Mouse (Mus musculus): ENCODE measurements around the gene Fzd9.
"Not testable (repeated sequence)": the region's sequence is repeated elsewhere in the genome, so short reads cannot be mapped to it uniquely, and the experiment has no call there.

Fzd9 gene

GRCm38 (mm10) chr5:135248956-135249676 lies 1.9 kb downstream of the Fzd9 start:
- DNase-seq (ENCODE audit: low read depth, low spot score): no peak

- no peak for DNase-seq (ENCODE audit: low read depth, low spot score)
Measured at GRCm38 (mm10) chr5:135247337-135247736, 3.7 kb downstream of the Fzd9 start.

GRCm38 (mm10) chr5:135246531-135246930 lies 4.5 kb downstream of the Fzd9 start:
- no peak for DNase-seq (ENCODE audit: low read depth, low spot score)

GRCm38 (mm10) chr5:135243166-135243565 lies 7.9 kb downstream of the Fzd9 start:
- DNase-seq (ENCODE audit: low read depth, low spot score): no peak

GRCm38 (mm10) chr5:135242608-135243007 lies 8.4 kb downstream of the Fzd9 start:
- no peak for DNase-seq (ENCODE audit: low read depth, low spot score)

- DNase-seq (ENCODE audit: low read depth, low spot score): no peak
Measured at GRCm38 (mm10) chr5:135242136-135242535, 8.9 kb downstream of the Fzd9 start.

- DNase-seq (ENCODE audit: low read depth, low spot score): no peak
Measured at GRCm38 (mm10) chr5:135241474-135241873, 9.6 kb downstream of the Fzd9 start.

- no peak for DNase-seq (ENCODE audit: low read depth, low spot score)
Measured at GRCm38 (mm10) chr5:135238832-135239231, 12.2 kb downstream of the Fzd9 start.

GRCm38 (mm10) chr5:135236571-135236970 lies 14.5 kb downstream of the Fzd9 start:
- no peak for DNase-seq (ENCODE audit: low read depth, low spot score)

GRCm38 (mm10) chr5:135233166-135233920 lies 17.7 kb downstream of the Fzd9 start:
- DNase-seq (ENCODE audit: low read depth, low spot score): no peak

- DNase-seq (ENCODE audit: low read depth, low spot score): no peak
Measured at GRCm38 (mm10) chr5:135230186-135230585, 20.8 kb downstream of the Fzd9 start.

GRCm38 (mm10) chr5:135225879-135226278 lies 25.2 kb downstream of the Fzd9 start:
- DNase-seq (ENCODE audit: low read depth, low spot score): not testable (repeated sequence)

GRCm38 (mm10) chr5:135224169-135224568 lies 26.9 kb downstream of the Fzd9 start:
- DNase-seq (ENCODE audit: low read depth, low spot score): no peak

GRCm38 (mm10) chr5:135222066-135222465 lies 29.0 kb downstream of the Fzd9 start:
- DNase-seq (ENCODE audit: low read depth, low spot score): no peak

- no peak for DNase-seq (ENCODE audit: low read depth, low spot score)
Measured at GRCm38 (mm10) chr5:135220941-135221340, 30.1 kb downstream of the Fzd9 start.

GRCm38 (mm10) chr5:135216871-135217270 lies 34.2 kb downstream of the Fzd9 start:
- DNase-seq (ENCODE audit: low read depth, low spot score): no peak

- DNase-seq (ENCODE audit: low read depth, low spot score): no peak
Measured at GRCm38 (mm10) chr5:135208197-135208596, 42.8 kb downstream of the Fzd9 start.

GRCm38 (mm10) chr5:135202763-135203162 lies 48.3 kb downstream of the Fzd9 start:
- no peak for DNase-seq (ENCODE audit: low read depth, low spot score)

All from c-Kit-negative CD71-positive TER-119-positive erythroid progenitor cells, embryonic 14.5 days (primary cell).